Mouse (Mus musculus): ENCODE measurements around the gene Lamc3. TPM values are rescaled to one million over a fixed set of nuclear protein-coding genes. Genes with fewer than 3 reads are reported as not detected.

Lamc3 gene
- 2.4 and 3.7 TPM in 2 replicates for polyA plus RNA-seq (2012; ENCODE audit: insufficient read depth, insufficient read length, missing spikeins)

- Histone ChIP-seq H3K27ac (replicated peaks; ENCODE audit: low read depth, low read length) (no peak within 1 kb of the TSS), H3K4me3 (ENCODE audit: insufficient read depth, low read depth, low read length) (peak within 1 kb of the TSS; percentile 32), H3K4me1 (ENCODE audit: control insufficient read depth, insufficient read depth, insufficient read length, low read length) (peaks cover 9% of the 10 kb centered on the region)
Measured at GRCm38 (mm10) chr2:31887030-31887429, at the start of gene Lamc3. TSS of gene Lamc3 (plus strand) at chr2:31887291.

DNA sequence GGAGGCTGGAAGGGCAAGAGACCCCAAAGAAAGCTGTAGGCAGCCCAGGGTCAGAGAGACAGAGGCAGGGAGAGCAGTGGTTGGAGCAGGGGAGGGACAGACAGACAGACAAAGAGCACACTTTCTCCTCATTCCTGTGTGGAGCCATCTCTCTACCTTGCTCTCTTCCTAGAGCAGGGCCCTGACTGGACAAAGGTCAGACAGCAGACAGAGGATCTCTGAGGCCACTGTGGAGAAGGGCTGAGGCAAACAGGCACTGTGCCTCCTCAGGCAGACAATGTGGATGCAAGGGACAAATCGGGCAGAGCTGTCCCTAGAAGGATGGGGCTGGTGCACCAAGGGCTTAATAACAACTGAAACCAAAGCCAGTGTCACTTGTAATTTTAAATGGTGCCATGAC lies 48.2 kb upstream of the Lamc3 start:
- Histone ChIP-seq H3K27ac (replicated peaks; ENCODE audit: low read depth, low read length) (no peak overlapping the region), H3K4me1 (ENCODE audit: control insufficient read depth, insufficient read depth, insufficient read length, low read length) (no peaks in the 10 kb centered on the region)

DNA sequence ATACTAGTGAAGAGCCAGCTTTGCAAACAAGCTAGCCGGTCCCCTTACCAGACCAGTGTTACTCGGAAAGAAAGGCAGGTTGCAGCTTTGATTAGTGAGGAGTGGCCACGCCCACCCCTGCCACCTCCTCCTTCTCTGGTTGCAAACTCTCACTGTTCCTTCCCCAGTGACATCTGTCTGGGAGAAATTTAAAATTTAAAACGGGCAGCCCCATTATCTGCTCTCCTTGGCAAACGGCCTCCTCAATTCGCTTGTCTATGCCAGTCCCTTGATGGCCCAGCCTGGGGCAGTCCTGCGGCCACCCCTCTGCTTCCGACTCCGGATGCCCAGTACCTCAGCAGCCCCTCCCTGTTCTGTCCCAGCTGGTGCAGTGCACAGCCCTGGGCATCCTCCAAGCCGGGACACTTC lies 42.4 kb upstream of the Lamc3 start:
- Histone ChIP-seq H3K4me3 (ENCODE audit: insufficient read depth, low read depth, low read length) (no peak overlapping the region), H3K27ac (replicated peaks; ENCODE audit: low read depth, low read length) (no peak overlapping the region), H3K4me1 (ENCODE audit: control insufficient read depth, insufficient read depth, insufficient read length, low read length) (no peaks in the 10 kb centered on the region; the same call in 1 of the 2 replicates)

More for the DNA sequence above, 48.2 kb upstream of the Lamc3 start:
- H3K4me3 ChIP-seq (ENCODE audit: insufficient read depth, low read depth, low read length), result no peak overlapping the region

GRCm38 (mm10) chr2:31845512-31845895 lies 41.6 kb upstream of the Lamc3 start:
- peak overlapping the region; percentile 52 for H3K4me3 ChIP-seq (ENCODE audit: insufficient read depth, low read depth, low read length)
- H3K4me1 ChIP-seq (ENCODE audit: control insufficient read depth, insufficient read depth, insufficient read length, low read length), result peaks cover 3% of the 10 kb centered on the region; the same call in 1 of the 2 replicates
- H3K27ac ChIP-seq (replicated peaks; ENCODE audit: low read depth, low read length), result no peak overlapping the region

GRCm38 (mm10) chr2:31845896-31846691 lies 41.0 kb upstream of the Lamc3 start, which contains the start of gene Fibcd1:
TSS of gene Fibcd1 (minus strand) at chr2:31846005.
- H3K4me3 ChIP-seq (ENCODE audit: insufficient read depth, low read depth, low read length), result peak within 1 kb of the TSS; percentile 52
- peaks cover 3% of the 10 kb centered on the region; the same call in 1 of the 2 replicates for H3K4me1 ChIP-seq (ENCODE audit: control insufficient read depth, insufficient read depth, insufficient read length, low read length)
- H3K27ac ChIP-seq (replicated peaks; ENCODE audit: low read depth, low read length), result no peak within 1 kb of the TSS

- H3K4me3 ChIP-seq (ENCODE audit: insufficient read depth, low read depth, low read length), result no peak overlapping the region
- peaks cover 3% of the 10 kb centered on the region; the same call in 1 of the 2 replicates for H3K4me1 ChIP-seq (ENCODE audit: control insufficient read depth, insufficient read depth, insufficient read length, low read length)
- no peak overlapping the region for H3K27ac ChIP-seq (replicated peaks; ENCODE audit: low read depth, low read length)
Measured at GRCm38 (mm10) chr2:31846692-31847660, 40.1 kb upstream of the Lamc3 start.

DNA sequence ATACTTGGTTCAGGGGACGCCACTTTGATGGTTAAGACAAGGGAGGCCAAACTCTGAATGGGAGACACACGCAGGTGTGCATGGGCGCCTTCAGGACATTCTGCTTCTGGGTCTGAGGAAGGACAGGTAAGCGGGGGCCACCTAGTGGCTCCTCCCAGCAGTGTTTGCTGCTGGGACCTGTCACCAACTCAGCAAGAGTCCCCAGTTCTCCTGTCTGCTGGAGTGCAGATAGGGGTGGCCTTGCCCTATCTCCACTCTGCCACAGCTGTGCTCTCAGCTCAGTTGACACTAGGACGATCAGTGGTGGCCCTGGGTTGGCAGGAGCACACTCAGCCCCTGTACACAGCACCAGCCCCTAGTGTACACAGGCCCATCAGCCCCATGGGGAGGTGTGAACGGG lies 39.2 kb upstream of the Lamc3 start:
- peaks cover 3% of the 10 kb centered on the region; the same call in 1 of the 2 replicates for H3K4me1 ChIP-seq (ENCODE audit: control insufficient read depth, insufficient read depth, insufficient read length, low read length)

DNA sequence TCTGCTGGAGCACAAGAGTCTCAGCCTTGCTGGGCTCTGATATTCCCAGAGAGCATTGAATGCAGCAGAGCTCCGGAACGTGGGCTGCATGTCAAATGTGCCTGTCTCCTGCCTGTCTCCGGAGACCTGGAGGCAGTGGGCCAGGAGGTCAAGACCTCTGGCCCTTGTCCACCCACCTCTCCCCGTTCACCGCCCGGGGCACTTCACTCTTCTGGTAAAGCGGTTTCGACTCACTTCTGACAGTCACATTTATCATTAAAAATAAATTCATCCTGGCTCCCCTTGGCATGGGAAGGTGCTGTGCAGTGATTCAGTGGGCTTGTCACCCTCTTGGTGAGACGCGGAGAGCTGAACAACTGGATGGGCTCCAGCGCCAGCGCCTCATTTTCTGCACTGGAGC lies 37.0 kb upstream of the Lamc3 start:
- peaks cover 3% of the 10 kb centered on the region; the same call in 1 of the 2 replicates for H3K4me1 ChIP-seq (ENCODE audit: control insufficient read depth, insufficient read depth, insufficient read length, low read length)
- H3K4me3 ChIP-seq (ENCODE audit: insufficient read depth, low read depth, low read length), result no peak overlapping the region
- no peak overlapping the region for H3K27ac ChIP-seq (replicated peaks; ENCODE audit: low read depth, low read length)

More for the DNA sequence above, 39.2 kb upstream of the Lamc3 start:
- no peak overlapping the region for H3K27ac ChIP-seq (replicated peaks; ENCODE audit: low read depth, low read length)
- H3K4me3 ChIP-seq (ENCODE audit: insufficient read depth, low read depth, low read length), result no peak overlapping the region

GRCm38 (mm10) chr2:31855991-31856390 lies 31.1 kb upstream of the Lamc3 start:
- H3K4me1 ChIP-seq (ENCODE audit: control insufficient read depth, insufficient read depth, insufficient read length, low read length), result no peaks in the 10 kb centered on the region
- no peak overlapping the region for H3K4me3 ChIP-seq (ENCODE audit: insufficient read depth, low read depth, low read length)
- no peak overlapping the region for H3K27ac ChIP-seq (replicated peaks; ENCODE audit: low read depth, low read length)

GRCm38 (mm10) chr2:31857180-31857579 lies 29.9 kb upstream of the Lamc3 start:
- H3K4me3 ChIP-seq (ENCODE audit: insufficient read depth, low read depth, low read length), result no peak overlapping the region
- H3K27ac ChIP-seq (replicated peaks; ENCODE audit: low read depth, low read length), result no peak overlapping the region
- no peaks in the 10 kb centered on the region for H3K4me1 ChIP-seq (ENCODE audit: control insufficient read depth, insufficient read depth, insufficient read length, low read length)

GRCm38 (mm10) chr2:31858500-31858899 lies 28.6 kb upstream of the Lamc3 start:
- H3K4me3 ChIP-seq (ENCODE audit: insufficient read depth, low read depth, low read length), result no peak overlapping the region
- H3K4me1 ChIP-seq (ENCODE audit: control insufficient read depth, insufficient read depth, insufficient read length, low read length), result no peaks in the 10 kb centered on the region
- no peak overlapping the region for H3K27ac ChIP-seq (replicated peaks; ENCODE audit: low read depth, low read length)

- Histone ChIP-seq H3K4me3 (ENCODE audit: insufficient read depth, low read depth, low read length) (no peak overlapping the region), H3K27ac (replicated peaks; ENCODE audit: low read depth, low read length) (no peak overlapping the region)
Measured at GRCm38 (mm10) chr2:31862919-31863318, 24.2 kb upstream of the Lamc3 start.

GRCm38 (mm10) chr2:31863766-31864165 lies 23.3 kb upstream of the Lamc3 start:
- no peaks in the 10 kb centered on the region for H3K4me1 ChIP-seq (ENCODE audit: control insufficient read depth, insufficient read depth, insufficient read length, low read length)
- no peak overlapping the region for H3K4me3 ChIP-seq (ENCODE audit: insufficient read depth, low read depth, low read length)
- no peak overlapping the region for H3K27ac ChIP-seq (replicated peaks; ENCODE audit: low read depth, low read length)

More at GRCm38 (mm10) chr2:31862919-31863318, 24.2 kb upstream of the Lamc3 start:
- no peaks in the 10 kb centered on the region for H3K4me1 ChIP-seq (ENCODE audit: control insufficient read depth, insufficient read depth, insufficient read length, low read length)

DNA sequence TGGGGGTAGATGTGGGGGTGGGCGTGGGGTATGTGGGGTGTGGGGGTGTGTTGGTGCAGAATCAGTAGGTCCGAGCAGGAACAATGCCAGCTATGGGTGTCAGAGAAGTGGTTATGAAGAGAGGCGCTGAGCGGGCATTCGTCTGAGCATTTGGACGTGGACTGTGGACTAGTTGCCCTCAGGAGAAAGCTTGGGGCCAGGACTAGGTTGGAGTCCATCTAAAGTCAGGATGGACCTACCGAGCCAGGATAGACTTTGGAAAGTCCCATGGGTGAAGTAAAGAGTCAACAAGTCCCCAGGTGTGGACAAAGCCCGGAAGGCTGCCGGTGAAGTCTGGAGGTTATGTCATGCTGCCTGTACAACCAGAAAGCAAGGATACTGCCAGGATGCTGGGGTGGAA lies 22.2 kb upstream of the Lamc3 start:
- H3K4me1 ChIP-seq (ENCODE audit: control insufficient read depth, insufficient read depth, insufficient read length, low read length), result no peaks in the 10 kb centered on the region
- no peak overlapping the region for H3K4me3 ChIP-seq (ENCODE audit: insufficient read depth, low read depth, low read length)
- H3K27ac ChIP-seq (replicated peaks; ENCODE audit: low read depth, low read length), result no peak overlapping the region

GRCm38 (mm10) chr2:31865322-31865721 lies 21.8 kb upstream of the Lamc3 start:
- Histone ChIP-seq H3K27ac (replicated peaks; ENCODE audit: low read depth, low read length) (no peak overlapping the region), H3K4me1 (ENCODE audit: control insufficient read depth, insufficient read depth, insufficient read length, low read length) (no peaks in the 10 kb centered on the region), H3K4me3 (ENCODE audit: insufficient read depth, low read depth, low read length) (no peak overlapping the region)
